Mouse (Mus musculus) thymus, adult 2 months (tissue): ENCODE data around the gene Smarcc2.

ENCODE experiments used
- CTCF ChIP-seq: fragments of 200-500 bp; IDR thresholded peaks from 2 replicates; pipeline ENCODE4 v1.5.1; 2012; ENCODE audit warnings: mild to moderate bottlenecking, control low read depth, low read length, moderate library complexity, borderline replicate concordance; ENCODE audit not compliant: control insufficient read depth, poor library complexity, insufficient read depth; ENCODE audit errors: extremely low read depth
- POLR2A ChIP-seq: fragments of 200-500 bp; IDR thresholded peaks from 2 replicates; pipeline ENCODE4 v1.6.1; 2012; ENCODE audit warnings: mild to moderate bottlenecking, low read length, control low read depth, moderate library complexity; ENCODE audit not compliant: control insufficient read depth, poor library complexity, insufficient read depth; ENCODE audit errors: extremely low read depth

- no peak for TF ChIP-seq CTCF
- no peak for TF ChIP-seq POLR2A
Observed at GRCm38 (mm10) chr10:128410560-128410845, 48.5 kb upstream of the Smarcc2 start.
